Mouse (Mus musculus) heart, postnatal 0 days (tissue): ENCODE measurements around the gene Zkscan7.

Experiments
- CTCF ChIP-seq: IDR thresholded peaks from 2 replicates; pipeline ENCODE4 v1.5.1; 2016; ENCODE audit warnings: antibody characterized with exemption, control low read depth, low read depth
- EP300 ChIP-seq: IDR thresholded peaks from 2 replicates; pipeline ENCODE4 v1.6.1; 2016; ENCODE audit warnings: antibody characterized with exemption, low read depth

- TF ChIP-seq EP300 (0 out of 2 replicates have a peak, but pooled peaks have one; percentile 28), CTCF (no peak)
These were observed 19.8 kb upstream of the Zkscan7 start, which contains the start of gene Zfp445 for GRCm38 (mm10) chr9:122865697-122866166.
